Mouse (Mus musculus): Measurements from ENCODE around the gene Cdk15.

DNA sequence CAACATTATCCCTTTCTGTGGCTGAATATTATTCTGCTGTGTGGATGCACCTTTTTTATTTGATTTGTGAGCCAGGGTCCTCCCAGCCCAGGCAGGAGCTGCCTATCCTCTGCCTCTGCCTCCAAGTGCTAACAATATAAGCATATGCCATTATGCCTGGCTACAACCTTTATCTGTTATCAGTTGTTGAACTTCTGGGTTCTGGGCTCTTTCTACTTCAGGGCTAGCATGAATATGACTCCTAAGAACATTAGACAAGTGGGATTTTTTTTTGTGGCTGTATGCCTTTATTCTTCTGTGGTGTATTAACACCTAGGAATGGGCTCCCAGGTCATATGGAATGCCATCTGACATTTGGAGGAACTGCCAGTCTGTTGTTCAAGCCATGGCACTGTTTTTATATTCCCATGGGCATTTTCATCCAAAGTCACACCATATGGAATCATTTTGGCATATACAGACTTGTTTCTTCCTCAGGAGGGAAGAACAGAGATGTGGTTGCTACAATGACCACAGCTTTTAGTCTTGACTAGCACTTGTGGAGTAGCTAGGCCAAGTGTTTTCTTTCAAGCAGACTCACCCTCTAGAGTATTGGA lies 113.7 kb downstream of the Cdk15 start:
- TF ChIP-seq GATA1 (IDR thresholded peaks at IDR 0.05; ENCODE audit: borderline replicate concordance, low read length): no peak
- TF ChIP-seq FLI1 (IDR thresholded peaks at IDR 0.05; ENCODE audit: low read length): no peak

All from megakaryocyte, embryonic 14.5 days (primary cell).